Mouse (Mus musculus) heart, embryonic 12.5 days (tissue): ENCODE measurements around the gene Gigyf1. TPM values are rescaled to one million over a fixed set of nuclear protein-coding genes. Genes with fewer than 3 reads are reported as not detected.

ENCODE experiments used
- ATAC-seq: fragments of 200-750 bp; cut with Nextera tagmentation; 2 replicates; pipeline ENCODE4 v1.8.0; 2017; ENCODE audit warnings: moderate TSS enrichment, moderate library complexity; ENCODE audit not compliant: insufficient number of reproducible peaks, low FRiP score
- H3K27ac ChIP-seq: fragments of 300-500 bp; sonication (generic); 2 replicates; pipeline ENCODE4 v1.5.1; 2016; ENCODE audit warnings: mild to moderate bottlenecking, moderate library complexity; ENCODE audit not compliant: poor library complexity, severe bottlenecking
- H3K27me3 ChIP-seq: fragments of 300-500 bp; sonication (generic); replicated peaks from 2 replicates; pipeline ENCODE4 v1.6.1; 2016; ENCODE audit warnings: mild to moderate bottlenecking, moderate library complexity
- H3K36me3 ChIP-seq: fragments of 300-500 bp; sonication (generic); 2 replicates; pipeline ENCODE4 v1.6.1; 2016; ENCODE audit warnings: mild to moderate bottlenecking, moderate library complexity
- H3K4me1 ChIP-seq: fragments of 300-500 bp; sonication (generic); replicated peaks from 2 replicates; pipeline ENCODE4 v1.6.1; 2016; ENCODE audit warnings: mild to moderate bottlenecking
- H3K4me2 ChIP-seq: fragments of 300-500 bp; sonication (generic); 2 replicates; pipeline ENCODE4 v1.6.1; 2016; ENCODE audit warnings: mild to moderate bottlenecking, moderate library complexity
- H3K4me3 ChIP-seq: fragments of 300-500 bp; sonication (generic); 2 replicates; pipeline ENCODE4 v1.5.1; 2016; ENCODE audit warnings: mild to moderate bottlenecking
- H3K9ac ChIP-seq: fragments of 300-500 bp; sonication (generic); 2 replicates; pipeline ENCODE4 v1.6.1; 2016; ENCODE audit warnings: mild to moderate bottlenecking, moderate library complexity
- H3K9me3 ChIP-seq: fragments of 300-500 bp; sonication (generic); replicated peaks from 2 replicates; pipeline ENCODE4 v1.6.1; 2016; ENCODE audit warnings: mild to moderate bottlenecking, moderate library complexity
- WGBS: fragments of 180-500 bp; shearing (Covaris S2); methylation state at CpG from one replicate; pipeline ENCODE4 v1.1.7; 2016; 5-methylcytosine and 5-hydroxymethylcytosine counted together
- polyA plus RNA-seq: library from polyadenylated mRNA; unstranded; fragments of >200 nt; fragmentation: Nextera tagmentation; extraction: Ambion mirVana; gene quantifications from 2 replicates; pipeline ENCODE4 v1.2.1, GENCODE M21; 2016

Gigyf1 gene
- polyA plus RNA-seq, 1 experiment from 2014 or later = 9.9 TPM

DNA sequence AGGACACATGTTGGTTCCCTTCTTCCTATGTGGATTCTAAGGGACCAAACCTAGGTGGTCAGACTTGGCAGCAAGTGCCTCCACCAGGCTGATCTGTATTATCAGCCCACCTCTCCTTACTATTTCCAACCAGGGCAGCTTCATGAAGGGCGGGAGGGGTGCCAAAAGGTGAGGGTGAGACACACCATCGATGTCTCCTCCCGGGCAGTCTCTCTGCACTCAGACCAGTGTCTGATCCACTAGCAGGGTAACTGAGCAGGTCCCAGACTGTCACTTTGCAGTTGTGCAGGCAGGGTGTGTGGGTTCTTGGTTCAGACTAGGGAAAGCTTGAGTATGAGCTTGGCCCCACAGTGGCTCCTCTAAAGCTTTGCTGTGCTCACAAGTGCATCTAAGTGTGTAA, 3.5 kb upstream of the Gigyf1 start:
- Histone ChIP-seq H3K4me3 (no peak overlapping the region), H3K27ac (no peak overlapping the region), H3K4me1 (peaks cover 38% of the 10 kb centered on the region), H3K36me3 (peaks cover 34% of the 10 kb centered on the region), H3K9ac (no peak overlapping the region), H3K4me2 (no peak overlapping the region), H3K27me3 (no peaks in the 10 kb centered on the region), H3K9me3 (no peaks in the 10 kb centered on the region)
- no peak for ATAC-seq
- 88% methylated on average over 3 of the region's 3 CpGs for WGBS

DNA sequence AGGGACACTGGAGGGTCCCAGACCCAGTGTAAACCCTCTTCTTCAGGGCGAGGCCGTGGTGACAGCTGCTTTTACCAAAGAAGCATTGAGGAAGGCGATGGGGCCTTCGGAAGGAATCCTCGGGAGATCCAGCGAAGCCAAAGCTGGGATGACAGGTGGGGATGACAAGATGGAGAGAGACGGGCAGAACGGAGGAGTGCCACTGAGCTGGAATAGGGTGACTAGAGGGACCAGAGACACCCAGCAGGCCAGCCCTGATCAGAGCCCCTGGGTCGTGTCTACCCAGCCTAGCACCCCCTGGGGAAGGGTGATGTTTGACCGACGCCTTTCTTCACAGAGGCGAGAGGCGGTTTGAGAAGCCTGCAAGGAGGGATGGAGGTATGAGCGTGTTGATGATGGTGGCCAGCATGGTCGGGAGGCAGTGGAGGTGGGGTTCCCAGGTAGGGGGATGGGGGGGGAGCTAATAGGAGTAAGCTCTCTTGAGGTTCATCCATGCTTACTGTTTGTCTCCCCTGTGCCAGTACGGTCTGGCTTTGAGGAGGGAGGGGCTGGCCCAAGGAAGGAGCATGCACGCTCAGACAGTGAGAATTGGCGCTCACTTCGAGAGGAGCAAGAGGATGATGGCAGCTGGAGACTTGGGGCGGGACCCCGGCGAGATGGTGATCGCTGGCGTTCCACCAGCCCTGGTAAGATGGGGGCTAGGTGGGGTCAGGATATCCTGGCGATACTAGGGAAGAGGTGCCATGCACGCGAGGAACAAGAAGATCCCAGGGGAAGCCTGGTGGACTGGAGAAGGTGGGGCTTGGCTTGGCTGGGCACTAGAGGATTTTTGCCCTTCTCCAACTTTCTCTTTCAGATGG, 1.6 kb downstream of the Gigyf1 start:
- no peaks in the 10 kb centered on the region for H3K9me3 ChIP-seq
- no peak for ATAC-seq
- no peaks in the 10 kb centered on the region for H3K4me1 ChIP-seq
- H3K27me3 ChIP-seq = no peaks in the 10 kb centered on the region
- no peak overlapping the region for H3K4me2 ChIP-seq
- peaks cover 79% of the 10 kb centered on the region for H3K36me3 ChIP-seq
- no peak overlapping the region for H3K27ac ChIP-seq
- 91% methylated on average over 27 of the region's 27 CpGs for WGBS
- H3K9ac ChIP-seq = 0 out of 2 replicates have a peak overlapping the region, but pooled peaks have one; percentile 5
- H3K4me3 ChIP-seq = no peak overlapping the region

DNA sequence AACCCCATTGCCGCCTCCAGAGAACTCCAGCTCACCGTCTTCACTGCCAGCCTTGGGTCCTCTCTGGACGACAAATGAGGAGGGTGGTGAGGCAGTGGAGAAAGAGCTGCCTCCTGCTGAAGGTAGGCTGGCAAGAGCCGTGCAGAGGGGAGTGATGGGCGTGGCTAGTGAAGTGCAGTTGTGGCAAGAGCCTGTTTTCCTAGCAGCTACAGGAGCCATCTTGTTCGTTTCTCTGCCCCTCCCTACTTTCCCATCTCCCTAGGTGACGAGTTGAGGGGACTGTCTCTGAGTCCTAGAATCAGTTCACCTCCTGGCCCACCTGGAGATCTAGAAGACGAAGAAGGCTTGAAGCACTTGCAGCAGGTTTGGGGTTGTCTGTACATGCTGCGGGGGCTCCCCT, 3.5 kb downstream of the Gigyf1 start:
- no peaks in the 10 kb centered on the region for H3K27me3 ChIP-seq
- no peak overlapping the region for H3K27ac ChIP-seq
- no peaks in the 10 kb centered on the region for H3K9me3 ChIP-seq
- no peak overlapping the region for H3K9ac ChIP-seq
- no peak overlapping the region for H3K4me3 ChIP-seq
- H3K4me2 ChIP-seq = no peak overlapping the region
- WGBS = 79% methylated on average over 9 of the region's 9 CpGs
- ATAC-seq = no peak
- H3K36me3 ChIP-seq = peaks cover 96% of the 10 kb centered on the region
- H3K4me1 ChIP-seq = peaks cover 9% of the 10 kb centered on the region

GRCm38 (mm10) chr5:137522711-137523110, 4.4 kb downstream of the Gigyf1 start:
- Histone ChIP-seq H3K4me3 (no peak overlapping the region), H3K9me3 (no peaks in the 10 kb centered on the region), H3K36me3 (peaks cover 96% of the 10 kb centered on the region), H3K9ac (no peak overlapping the region), H3K27ac (no peak overlapping the region), H3K4me2 (no peak overlapping the region), H3K4me1 (peaks cover 13% of the 10 kb centered on the region), H3K27me3 (no peaks in the 10 kb centered on the region)
- WGBS = 81% methylated on average over 11 of the region's 11 CpGs
- ATAC-seq = no peak

GRCm38 (mm10) chr5:137523396-137524250, 5.3 kb downstream of the Gigyf1 start:
- Histone ChIP-seq H3K9ac (no peak overlapping the region), H3K4me1 (peaks cover 18% of the 10 kb centered on the region), H3K4me2 (no peak overlapping the region), H3K27ac (no peak overlapping the region), H3K9me3 (no peaks in the 10 kb centered on the region), H3K27me3 (no peaks in the 10 kb centered on the region), H3K36me3 (peaks cover 96% of the 10 kb centered on the region), H3K4me3 (no peak overlapping the region)
- WGBS = 85% methylated on average over 25 of the region's 25 CpGs
- ATAC-seq = no peak

DNA sequence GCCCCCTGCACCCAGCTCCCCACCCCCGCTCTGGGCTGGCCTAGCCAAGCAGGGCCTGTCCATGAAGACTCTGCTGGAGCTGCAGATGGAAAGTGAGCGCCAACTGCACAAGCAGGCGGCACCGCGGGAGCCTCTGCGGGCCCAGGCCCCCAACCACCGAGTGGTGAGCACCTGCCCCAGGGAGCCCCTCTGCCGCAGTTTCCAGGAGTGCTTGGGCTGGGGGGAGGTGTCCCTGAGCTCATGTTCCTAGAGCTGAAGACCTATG, 5.8 kb downstream of the Gigyf1 start:
- no peaks in the 10 kb centered on the region for H3K9me3 ChIP-seq
- no peaks in the 10 kb centered on the region for H3K27me3 ChIP-seq
- H3K4me1 ChIP-seq = peaks cover 18% of the 10 kb centered on the region
- 86% methylated on average over 8 of the region's 8 CpGs for whole genome bisulfite sequencing
- no peak overlapping the region for H3K27ac ChIP-seq
- no peak overlapping the region for H3K4me3 ChIP-seq
- no peak overlapping the region for H3K4me2 ChIP-seq
- ATAC-seq = no peak
- no peak overlapping the region for H3K9ac ChIP-seq
- H3K36me3 ChIP-seq = peaks cover 96% of the 10 kb centered on the region

GRCm38 (mm10) chr5:137524671-137525070, 6.3 kb downstream of the Gigyf1 start:
- Histone ChIP-seq H3K4me3 (no peak overlapping the region), H3K4me2 (no peak overlapping the region), H3K4me1 (peaks cover 20% of the 10 kb centered on the region), H3K27ac (no peak overlapping the region), H3K9ac (no peak overlapping the region), H3K9me3 (no peaks in the 10 kb centered on the region), H3K27me3 (no peaks in the 10 kb centered on the region), H3K36me3 (peaks cover 96% of the 10 kb centered on the region)
- no peak for ATAC-seq
- WGBS = 86% methylated on average over 13 of the region's 13 CpGs

DNA sequence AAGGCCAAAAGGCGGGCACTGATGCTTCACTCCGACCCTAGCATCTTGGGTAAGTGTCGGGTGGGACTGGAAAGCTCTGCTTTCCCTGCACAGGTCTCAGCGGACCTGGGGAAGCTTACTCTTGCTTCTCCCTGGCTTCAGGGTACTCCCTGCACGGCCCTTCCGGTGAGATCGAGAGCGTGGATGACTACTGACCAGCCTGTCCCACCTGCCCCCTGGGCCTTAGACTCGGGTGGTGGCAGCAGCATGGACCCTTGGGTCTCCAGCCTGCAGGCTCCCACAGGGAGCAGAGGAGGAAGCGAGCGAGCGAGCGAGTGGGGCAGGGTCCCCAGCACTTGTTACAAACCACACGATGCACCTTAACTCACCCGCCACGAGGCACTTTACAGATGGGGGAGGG, 7.2 kb downstream of the Gigyf1 start:
- peaks cover 28% of the 10 kb centered on the region for H3K4me1 ChIP-seq
- peak overlapping the region; percentile 28; the same call in 1 of the 2 replicates for H3K27ac ChIP-seq
- H3K9me3 ChIP-seq = no peaks in the 10 kb centered on the region
- peaks cover 94% of the 10 kb centered on the region for H3K36me3 ChIP-seq
- 79% methylated on average over 16 of the region's 16 CpGs for WGBS
- no peak overlapping the region for H3K4me3 ChIP-seq
- H3K27me3 ChIP-seq = no peaks in the 10 kb centered on the region
- no peak overlapping the region for H3K4me2 ChIP-seq
- no peak for ATAC-seq
- no peak overlapping the region for H3K9ac ChIP-seq

DNA sequence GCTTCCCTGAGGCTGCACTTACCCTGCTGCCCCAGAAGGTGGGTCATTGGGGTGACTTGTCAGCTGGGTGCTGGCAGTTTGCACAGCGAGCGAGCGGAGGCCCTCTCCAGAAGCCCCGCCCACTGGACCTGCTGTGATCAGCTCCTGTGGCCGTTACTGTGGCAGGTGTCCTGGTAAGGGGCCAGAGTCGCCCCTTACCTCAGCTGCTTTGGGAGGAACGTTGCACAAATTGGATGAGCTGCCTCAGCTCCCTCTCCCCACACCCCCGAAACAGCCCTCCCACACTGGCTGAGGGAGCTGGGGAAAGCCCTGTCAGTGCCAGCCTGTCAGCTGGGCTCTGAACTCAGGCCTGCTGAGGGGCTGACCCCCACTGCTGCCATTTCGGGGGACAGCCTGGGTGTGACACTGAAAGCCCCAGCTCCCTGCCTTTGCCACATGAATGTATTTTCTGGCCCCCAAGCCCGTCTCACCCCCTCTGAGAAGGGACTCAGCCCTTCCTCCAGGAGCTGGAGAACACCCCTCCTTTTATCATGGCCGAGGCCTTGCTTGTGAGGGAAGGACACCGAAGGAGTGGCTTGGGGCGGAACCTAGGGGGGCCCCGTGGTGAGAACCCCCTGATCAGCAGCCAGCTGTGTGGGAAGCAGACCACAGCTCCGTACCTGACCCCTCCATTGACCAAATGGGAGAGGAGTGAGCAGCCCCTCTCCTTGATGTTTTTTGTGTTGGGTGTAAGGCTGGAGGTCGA, 8.0 kb downstream of the Gigyf1 start:
- Histone ChIP-seq H3K9me3 (no peaks in the 10 kb centered on the region), H3K4me3 (no peak overlapping the region), H3K9ac (0 out of 2 replicates have a peak overlapping the region, but pooled peaks have one; percentile 12), H3K27me3 (no peaks in the 10 kb centered on the region), H3K4me2 (no peak overlapping the region), H3K36me3 (peaks cover 86% of the 10 kb centered on the region), H3K27ac (peak overlapping the region; percentile 22; the same call in 1 of the 2 replicates), H3K4me1 (peaks cover 33% of the 10 kb centered on the region)
- no peak; the same call in 1 of the 2 replicates for ATAC-seq
- WGBS = 53% methylated on average over 16 of the region's 16 CpGs

GRCm38 (mm10) chr5:137527413-137527812, 9.1 kb downstream of the Gigyf1 start:
- ATAC-seq = no peak
- H3K9me3 ChIP-seq = no peaks in the 10 kb centered on the region
- H3K4me3 ChIP-seq = no peak overlapping the region
- H3K27ac ChIP-seq = no peak overlapping the region
- peaks cover 33% of the 10 kb centered on the region for H3K4me1 ChIP-seq
- 66% methylated on average over 1 of the region's 1 CpGs for WGBS
- H3K4me2 ChIP-seq = no peak overlapping the region
- H3K9ac ChIP-seq = peak overlapping the region; percentile 28; the same call in 1 of the 2 replicates
- H3K27me3 ChIP-seq = no peaks in the 10 kb centered on the region
- peaks cover 75% of the 10 kb centered on the region for H3K36me3 ChIP-seq
